Mouse (Mus musculus): ENCODE data around the gene Pde5a. TPM values are rescaled to one million over a fixed set of nuclear protein-coding genes. Genes with fewer than 3 reads are reported as not detected.

The Pde5a gene
- total RNA-seq (2021) = 1 to 10 TPM; 9.1 to 9.6 TPM

GRCm38 (mm10) chr3:122728852-122729600 is at the start of gene Pde5a:
Gene Pde5a, plus strand, starts transcription at chr3:122728947.
- DNase-seq = peak; percentile 19 to 29

GRCm38 (mm10) chr3:122680851-122681250 is 47.9 kb upstream of the Pde5a start:
- DNase-seq = no peak

- no peak for DNase-seq
Observed at GRCm38 (mm10) chr3:122682352-122682751, 46.4 kb upstream of the Pde5a start.

GRCm38 (mm10) chr3:122684832-122685231 is 43.9 kb upstream of the Pde5a start:
- no peak for DNase-seq

- no peak for DNase-seq
Observed at GRCm38 (mm10) chr3:122693039-122693438, 35.7 kb upstream of the Pde5a start.

- DNase-seq = no peak
Observed at GRCm38 (mm10) chr3:122695870-122696269, 32.9 kb upstream of the Pde5a start.

- DNase-seq = no peak
Observed at GRCm38 (mm10) chr3:122696672-122697071, 32.1 kb upstream of the Pde5a start.

- DNase-seq = no peak
Observed at GRCm38 (mm10) chr3:122704209-122704608, 24.5 kb upstream of the Pde5a start.

- no peak for DNase-seq
Observed at GRCm38 (mm10) chr3:122705246-122705645, 23.5 kb upstream of the Pde5a start.

GRCm38 (mm10) chr3:122708485-122708884 is 20.3 kb upstream of the Pde5a start:
- no peak for DNase-seq

GRCm38 (mm10) chr3:122710141-122710540 is 18.6 kb upstream of the Pde5a start:
- DNase-seq = no peak

- no peak for DNase-seq
Observed at GRCm38 (mm10) chr3:122718631-122719030, 10.1 kb upstream of the Pde5a start.

GRCm38 (mm10) chr3:122721522-122721921 is 7.2 kb upstream of the Pde5a start:
- DNase-seq = no peak

- DNase-seq = peak in 1 of 2 experiments; percentile 10
Observed at GRCm38 (mm10) chr3:122729601-122729959, 833 bp downstream of the Pde5a start.

GRCm38 (mm10) chr3:122729960-122730740 is 1.4 kb downstream of the Pde5a start:
- peak; percentile 41 to 47 for DNase-seq

- DNase-seq = no peak
Observed at GRCm38 (mm10) chr3:122730741-122731235, 2.0 kb downstream of the Pde5a start.

- no peak for DNase-seq
Observed at GRCm38 (mm10) chr3:122733806-122734205, 5.1 kb downstream of the Pde5a start.

- DNase-seq = no peak
Observed at GRCm38 (mm10) chr3:122734329-122734728, 5.6 kb downstream of the Pde5a start.

- no peak for DNase-seq
Observed at GRCm38 (mm10) chr3:122739460-122739859, 10.7 kb downstream of the Pde5a start.

GRCm38 (mm10) chr3:122744265-122744664 is 15.5 kb downstream of the Pde5a start:
- DNase-seq = no peak

- no peak for DNase-seq
Observed at GRCm38 (mm10) chr3:122747921-122748700, 19.4 kb downstream of the Pde5a start.

- DNase-seq = no peak
Observed at GRCm38 (mm10) chr3:122763240-122763761, 34.6 kb downstream of the Pde5a start.

GRCm38 (mm10) chr3:122763768-122764167 is 35.0 kb downstream of the Pde5a start:
- no peak for DNase-seq

All from layer of hippocampus, postnatal 36 days (tissue).